Mouse (Mus musculus): ENCODE results near the gene Sgms1.

Sgms1 gene

DNA sequence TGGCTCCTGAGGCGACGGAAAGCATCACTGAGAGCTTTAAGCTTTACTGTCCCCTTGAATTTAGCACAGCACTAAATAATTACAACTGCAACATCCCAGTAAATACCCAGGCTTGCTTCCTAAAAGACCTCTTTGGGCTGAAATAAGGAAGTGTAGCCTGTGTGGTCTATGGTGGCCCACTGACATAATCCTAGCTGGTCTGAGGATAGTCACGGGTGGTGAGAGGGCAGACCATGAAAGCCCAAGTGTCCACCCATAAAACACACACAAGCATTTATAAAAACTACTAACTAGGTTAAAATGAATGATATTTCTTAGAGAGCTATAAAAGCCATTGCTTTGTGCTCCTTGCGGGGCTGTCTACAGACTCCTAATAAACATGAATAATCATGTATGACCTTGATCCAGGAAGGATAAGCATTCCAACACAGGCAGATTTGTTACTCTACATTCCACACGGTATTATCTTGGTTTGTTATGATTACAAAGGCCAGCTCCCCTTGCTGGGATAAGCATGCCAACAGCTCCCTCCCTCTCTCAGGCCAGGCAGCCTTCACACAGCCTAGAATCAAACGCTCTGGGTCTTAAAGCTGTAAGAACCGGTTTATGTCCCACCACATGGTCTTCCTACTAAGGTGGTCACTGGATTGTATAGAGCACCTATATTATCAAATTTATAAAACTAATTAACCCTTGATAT, 40.4 kb downstream of the Sgms1 start:
- no peak for DNase-seq

DNA sequence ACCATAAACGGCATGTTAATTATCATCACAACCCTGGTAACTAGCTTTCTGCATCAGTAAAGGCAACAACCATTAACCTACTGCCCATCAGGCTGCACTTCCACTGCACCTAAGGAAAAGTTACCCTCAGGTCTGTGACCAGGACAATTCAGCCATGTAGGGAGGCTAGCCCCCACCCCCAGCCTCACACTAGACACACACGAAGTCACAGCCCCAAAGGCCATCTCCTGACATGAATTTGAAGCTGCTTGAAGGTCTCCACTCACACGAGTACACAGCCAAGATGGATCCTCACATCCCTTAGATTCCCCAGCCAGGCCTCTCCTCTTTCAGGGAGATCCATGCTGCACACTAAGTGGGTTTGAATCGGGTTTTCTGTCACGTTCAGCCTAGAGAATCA, 42.0 kb downstream of the Sgms1 start:
- no peak for DNase-seq

DNA sequence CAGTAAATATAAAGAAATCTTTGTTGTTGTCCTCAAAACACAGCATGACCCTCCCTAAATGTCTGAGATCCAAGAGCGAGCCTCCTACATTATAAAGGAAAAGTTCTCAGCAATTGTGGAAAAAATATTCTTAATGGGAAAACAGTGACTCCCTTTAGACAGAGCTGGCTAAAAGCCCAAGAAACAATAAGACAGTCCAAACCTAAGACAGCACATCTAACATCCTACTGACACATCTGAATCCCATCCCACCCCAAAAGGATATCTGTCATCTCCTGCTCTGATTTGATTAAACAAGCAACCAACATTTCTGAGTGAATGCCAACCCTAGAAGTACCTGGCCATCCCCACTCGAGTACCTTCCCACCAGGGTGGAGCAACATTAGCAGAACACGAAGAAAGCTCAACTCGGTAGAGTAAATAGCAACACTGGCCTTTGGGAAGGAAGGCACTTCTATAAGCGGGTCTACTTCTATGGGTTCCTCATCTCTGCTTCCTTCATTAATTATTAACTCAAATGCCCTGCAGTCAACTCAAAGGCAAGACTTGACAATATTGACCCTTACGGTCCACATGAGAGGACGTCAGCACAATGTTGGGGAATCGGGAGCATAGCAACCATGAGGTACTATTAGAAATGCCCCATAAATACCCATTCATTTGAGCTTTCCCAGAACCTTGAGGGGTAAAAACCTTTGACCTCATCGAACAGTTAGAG, 42.7 kb downstream of the Sgms1 start:
- DNase-seq = no peak

DNA sequence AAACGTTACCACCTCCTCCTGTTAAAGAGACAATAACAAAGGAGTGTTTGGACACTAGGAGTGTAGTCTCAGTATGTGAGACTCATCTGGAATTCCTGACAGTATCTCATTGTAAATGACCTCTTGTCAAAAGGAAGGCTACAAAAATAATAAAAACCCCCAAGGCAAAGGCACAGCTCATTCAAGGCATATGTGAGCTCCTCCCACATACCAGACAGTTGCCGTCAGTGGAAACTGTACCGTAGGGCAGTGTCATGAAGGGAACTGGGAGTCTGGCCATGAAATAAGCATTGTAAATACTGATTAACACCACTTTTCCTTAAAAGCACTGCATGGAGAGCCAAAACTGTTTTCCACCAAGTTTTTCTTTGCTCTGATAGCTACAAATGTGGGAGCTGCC, 43.3 kb downstream of the Sgms1 start:
- no peak for DNase-seq

GRCm38 (mm10) chr19:32345181-32345745, 44.3 kb downstream of the Sgms1 start:
- DNase-seq = no peak

DNA sequence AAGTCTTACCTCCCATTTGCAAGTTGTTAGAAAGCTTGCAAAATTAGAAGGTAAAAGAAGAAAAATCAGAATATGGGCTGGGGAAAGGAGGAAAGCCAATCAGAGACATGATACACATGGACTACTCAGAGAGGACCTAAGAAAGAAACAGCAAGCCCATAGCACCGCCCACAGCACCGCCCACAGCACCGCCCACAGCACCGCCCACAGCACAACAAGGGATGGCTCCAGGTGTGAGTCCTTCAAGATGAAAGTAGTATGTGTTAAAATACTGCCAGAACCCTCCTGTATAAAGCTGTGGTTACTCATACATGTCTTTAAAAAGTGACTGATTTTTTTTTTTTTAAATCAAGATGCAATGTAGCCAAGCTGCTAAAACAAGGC, 44.8 kb downstream of the Sgms1 start:
- DNase-seq = no peak

GRCm38 (mm10) chr19:32343937-32344737, 45.4 kb downstream of the Sgms1 start:
- no peak for DNase-seq

DNA sequence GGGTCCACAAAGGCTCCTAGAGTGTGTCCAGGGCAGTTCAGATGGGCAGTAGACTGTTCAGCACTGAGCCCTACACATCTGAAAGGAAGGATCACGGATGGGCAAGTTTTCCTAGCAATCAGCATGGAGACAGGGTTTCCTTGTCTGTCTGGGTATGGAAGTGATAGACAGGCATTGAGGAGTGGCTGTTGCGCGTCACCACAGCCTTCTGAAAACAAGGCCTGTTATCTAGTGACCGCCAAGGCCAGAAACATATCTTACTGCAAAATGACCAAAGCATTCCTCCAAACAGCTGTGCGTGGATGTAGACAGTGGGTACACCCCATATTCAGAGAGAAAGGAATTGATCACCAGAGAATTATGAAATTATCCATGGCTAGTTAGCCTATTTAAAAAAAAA, 47.1 kb downstream of the Sgms1 start:
- no peak for DNase-seq

GRCm38 (mm10) chr19:32341091-32341490, 48.4 kb downstream of the Sgms1 start:
- DNase-seq = no peak

DNA sequence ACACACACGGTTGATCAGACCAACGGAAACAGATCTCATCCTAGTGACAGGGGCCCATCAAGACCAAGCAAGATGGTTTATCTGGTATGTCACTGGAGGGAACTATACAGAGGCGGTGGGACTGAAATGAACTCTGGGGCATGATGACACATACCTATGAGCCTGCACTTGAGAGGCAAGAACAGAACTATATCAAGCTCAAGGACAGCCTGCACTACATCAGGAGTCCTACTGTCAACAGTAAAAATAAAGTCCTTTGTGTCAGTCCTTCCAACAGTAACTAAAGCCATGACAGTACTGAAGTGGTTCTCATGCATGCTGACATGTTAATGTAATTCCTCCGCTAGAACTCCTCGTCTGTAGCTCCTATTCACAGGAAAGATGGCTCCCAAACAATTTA, 49.3 kb downstream of the Sgms1 start:
- no peak for DNase-seq

GRCm38 (mm10) chr19:32337708-32338107, 51.8 kb downstream of the Sgms1 start:
- no peak for DNase-seq

- no peak for DNase-seq
These were observed 54.8 kb downstream of the Sgms1 start for GRCm38 (mm10) chr19:32334751-32335150.

DNA sequence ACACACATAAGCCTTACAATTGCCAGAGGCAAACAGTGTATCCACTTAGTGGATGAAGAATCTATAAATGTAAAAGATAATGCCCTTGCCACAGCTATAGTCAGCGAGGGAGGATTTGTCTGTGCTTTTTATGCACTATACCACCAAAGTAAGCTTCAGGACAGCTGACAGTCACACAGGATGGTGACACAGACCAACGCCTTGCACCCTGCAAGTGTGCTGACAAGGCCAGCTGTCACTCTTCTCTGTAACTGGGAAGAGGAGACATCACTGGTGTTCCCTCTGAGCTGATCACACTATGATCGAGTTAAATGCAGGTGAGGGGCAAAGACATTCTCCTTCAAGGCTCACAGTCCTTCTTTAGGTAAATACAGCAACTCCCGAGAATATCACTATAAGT, 56.0 kb downstream of the Sgms1 start:
- DNase-seq = no peak

DNA sequence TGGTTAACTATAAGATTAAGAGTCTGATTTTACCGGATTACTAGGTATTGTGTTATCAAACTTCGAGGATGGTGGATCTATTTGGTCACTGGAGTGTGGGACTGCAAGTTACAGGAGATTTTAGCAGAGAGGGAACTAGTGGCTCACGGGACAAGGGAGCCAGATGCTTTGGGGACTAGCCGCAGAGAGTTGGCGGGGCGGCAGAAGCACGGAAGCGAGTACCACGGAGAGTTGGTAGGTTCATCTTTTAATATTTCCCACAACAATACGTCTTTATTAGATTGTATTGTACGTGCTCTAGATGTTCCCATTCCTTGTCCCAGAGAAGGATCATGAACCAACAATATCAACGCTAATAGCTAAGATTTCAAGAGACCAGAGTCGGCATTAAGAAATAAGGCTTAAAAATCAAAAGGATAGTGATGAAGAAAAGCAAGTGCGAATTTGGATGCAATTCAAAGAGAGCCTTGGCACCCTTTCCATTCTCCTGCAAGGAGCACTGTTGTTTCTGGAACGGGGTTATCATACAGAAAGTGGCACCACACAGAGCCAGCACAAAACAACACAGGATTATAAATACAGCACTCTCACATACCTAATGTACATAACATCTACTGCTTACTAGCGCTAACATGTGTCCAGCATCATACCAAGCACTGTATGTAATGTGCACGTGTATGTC, 56.6 kb downstream of the Sgms1 start:
- peak; percentile 51 for DNase-seq

DNA sequence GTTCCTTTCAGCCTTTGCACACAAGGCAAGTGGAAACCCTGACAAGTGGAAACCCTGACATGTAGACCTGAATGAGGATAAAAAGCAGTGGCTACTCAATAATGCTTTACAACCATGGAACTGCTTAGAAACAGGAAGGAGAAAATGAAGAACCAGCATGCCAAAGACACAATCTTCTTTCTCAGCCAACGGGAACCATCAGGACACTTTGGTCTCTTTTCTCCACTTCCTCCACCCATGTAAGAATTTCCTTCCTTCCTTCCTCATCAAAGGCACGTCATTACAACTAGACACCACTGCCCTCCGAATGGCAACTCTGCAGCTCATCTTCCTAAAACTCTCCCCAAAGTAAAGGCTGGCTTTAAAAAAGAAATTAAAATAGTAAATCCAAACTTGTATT, 59.3 kb downstream of the Sgms1 start:
- DNase-seq = no peak

- DNase-seq = peak; percentile 51
These were observed 60.0 kb downstream of the Sgms1 start for GRCm38 (mm10) chr19:32329511-32329910.

GRCm38 (mm10) chr19:32328089-32328828, 61.3 kb downstream of the Sgms1 start:
- no peak for DNase-seq

DNA sequence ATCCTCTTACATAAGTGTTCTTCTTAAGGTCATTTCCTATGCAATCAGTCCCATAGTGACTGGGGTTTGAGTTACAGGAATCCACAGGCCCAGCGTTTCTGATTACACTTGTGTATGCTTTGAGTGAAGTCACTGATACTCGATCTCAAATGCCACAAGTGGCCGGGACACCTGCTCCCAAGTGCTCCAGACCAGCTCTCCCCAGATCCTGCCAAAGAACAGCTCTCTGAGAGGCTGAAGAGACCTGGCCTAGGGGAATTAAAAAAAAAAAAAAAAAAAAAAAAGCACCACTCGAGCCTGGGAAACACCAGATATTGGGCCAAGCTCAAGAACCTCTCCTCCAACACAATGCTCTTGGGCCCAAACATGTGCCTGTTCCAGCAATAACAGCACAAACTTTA, 62.9 kb downstream of the Sgms1 start:
- no peak for DNase-seq

GRCm38 (mm10) chr19:32326156-32326555, 63.4 kb downstream of the Sgms1 start:
- DNase-seq = no peak

DNA sequence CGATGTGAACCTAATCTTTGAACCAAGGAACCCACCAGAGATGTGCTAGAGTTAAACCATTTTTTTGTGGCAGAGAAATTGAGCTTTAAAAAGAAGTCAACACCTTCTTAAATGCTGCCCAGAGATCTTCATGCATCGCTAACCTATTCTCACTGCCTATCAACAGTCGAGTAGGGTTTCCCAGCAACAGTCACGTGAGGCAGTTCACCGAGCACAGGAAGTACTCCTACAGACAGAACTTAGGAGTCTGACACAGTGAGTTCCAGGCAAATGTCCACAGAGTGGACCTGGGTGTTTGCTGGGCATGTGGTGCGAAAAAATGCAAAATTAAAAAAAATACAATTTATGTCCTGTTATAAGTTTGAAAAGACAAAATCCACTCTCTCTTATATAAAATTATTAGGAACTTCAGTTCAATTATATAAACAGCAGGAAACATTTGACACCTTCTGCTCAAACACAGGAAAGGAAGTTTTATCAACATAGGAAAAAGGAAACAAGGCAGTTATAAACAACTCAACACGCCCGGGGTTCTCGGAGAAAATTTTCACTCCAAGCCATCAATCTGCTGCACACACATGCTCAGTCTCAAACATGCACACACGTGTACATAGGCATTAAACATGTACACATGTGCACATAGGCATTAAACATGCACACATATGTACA, 64.3 kb downstream of the Sgms1 start:
- DNase-seq = no peak

DNA sequence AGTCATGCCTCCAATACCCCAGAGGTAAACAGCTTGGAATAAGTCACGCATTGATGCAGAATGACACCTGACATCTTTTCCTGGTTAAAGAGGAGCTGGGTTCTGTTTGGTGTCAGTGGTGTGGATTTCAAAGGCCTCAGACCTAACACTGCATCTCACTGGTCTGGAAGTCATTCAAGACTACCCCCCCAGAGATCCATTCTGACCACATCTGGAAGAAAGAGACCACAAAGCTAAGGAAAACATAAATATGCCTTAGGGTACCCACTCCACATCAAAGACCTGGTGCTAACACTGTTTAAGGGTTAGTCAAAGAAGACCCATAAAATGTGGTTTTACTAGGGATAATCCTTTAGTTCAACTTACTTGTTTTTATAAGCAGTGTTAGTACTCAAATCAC, 65.0 kb downstream of the Sgms1 start:
- DNase-seq = no peak

DNA sequence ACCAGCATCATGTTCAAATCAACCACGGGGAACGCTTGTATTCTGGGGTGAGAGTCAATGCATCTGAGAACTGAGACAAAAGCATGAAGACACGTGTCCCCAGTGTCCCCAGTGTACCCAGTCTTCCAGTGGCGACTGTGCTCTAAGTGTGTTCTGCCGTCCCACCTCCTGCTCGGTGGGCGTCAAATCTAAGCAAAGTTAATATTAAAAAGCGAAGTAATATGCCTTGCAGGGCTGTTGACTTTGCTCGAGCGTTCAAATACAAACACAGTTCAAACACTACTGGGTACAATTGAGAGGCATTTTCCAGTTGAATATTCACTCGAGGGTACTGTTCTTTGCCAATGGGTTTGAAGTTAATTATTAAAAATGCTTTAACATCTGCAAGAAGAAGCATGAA, 66.4 kb downstream of the Sgms1 start:
- no peak for DNase-seq

Data from cerebellum, adult 11 months (tissue).